Mouse (Mus musculus): ENCODE measurements around the gene St8sia2. TPM values are rescaled to one million over a fixed set of nuclear protein-coding genes. Genes with fewer than 3 reads are reported as not detected.

Gene St8sia2
- polyA plus RNA-seq, 1 experiment = 0.12 TPM

DNA sequence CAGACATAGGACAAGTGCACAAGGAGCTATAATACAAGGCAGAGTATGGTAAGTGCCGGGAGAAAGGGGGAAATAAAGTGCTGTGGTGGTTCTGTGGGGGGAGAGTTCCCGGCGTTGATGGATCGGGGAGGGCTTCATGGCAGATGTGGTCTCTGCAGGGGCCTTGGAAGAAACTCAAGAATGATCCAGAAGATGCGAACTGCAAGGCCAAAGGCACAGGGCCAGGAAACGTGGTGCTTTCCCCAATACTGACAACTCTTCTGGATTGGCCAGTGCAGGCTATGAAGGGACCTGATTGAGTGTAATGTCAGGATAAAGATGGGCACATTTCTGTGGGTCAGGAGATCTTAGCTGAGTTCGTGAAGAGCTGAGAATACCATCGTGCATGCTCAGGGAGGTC is 74.3 kb downstream of the St8sia2 start:
- Histone ChIP-seq H3K36me3 (ENCODE audit: control insufficient read depth, insufficient read depth, low read length) (no peaks in the 10 kb centered on the region), H3K4me3 (ENCODE audit: extremely low read depth, insufficient read depth, insufficient read length) (no peak overlapping the region), H3K27me3 (ENCODE audit: control insufficient read depth, insufficient read depth, low read length) (no peaks in the 10 kb centered on the region), H3K27ac (ENCODE audit: insufficient read depth, low read length) (no peak overlapping the region), H3K4me1 (ENCODE audit: control insufficient read depth, insufficient read depth, insufficient read length) (no peaks in the 10 kb centered on the region)
- DNase-seq (ENCODE audit: low read depth in 1 of 2, low spot score in 2 of 2) = no peak
- WGBS = 90% methylated on average over 8 of the region's 8 CpGs
- TF ChIP-seq POLR2A (IDR thresholded peaks at IDR 0.05; ENCODE audit: low read depth, low read length) = no peak
- no peak for TF ChIP-seq CTCF (IDR thresholded peaks at IDR 0.05; ENCODE audit: extremely low read depth, insufficient read depth, insufficient read length, insufficient replicate concordance)

DNA sequence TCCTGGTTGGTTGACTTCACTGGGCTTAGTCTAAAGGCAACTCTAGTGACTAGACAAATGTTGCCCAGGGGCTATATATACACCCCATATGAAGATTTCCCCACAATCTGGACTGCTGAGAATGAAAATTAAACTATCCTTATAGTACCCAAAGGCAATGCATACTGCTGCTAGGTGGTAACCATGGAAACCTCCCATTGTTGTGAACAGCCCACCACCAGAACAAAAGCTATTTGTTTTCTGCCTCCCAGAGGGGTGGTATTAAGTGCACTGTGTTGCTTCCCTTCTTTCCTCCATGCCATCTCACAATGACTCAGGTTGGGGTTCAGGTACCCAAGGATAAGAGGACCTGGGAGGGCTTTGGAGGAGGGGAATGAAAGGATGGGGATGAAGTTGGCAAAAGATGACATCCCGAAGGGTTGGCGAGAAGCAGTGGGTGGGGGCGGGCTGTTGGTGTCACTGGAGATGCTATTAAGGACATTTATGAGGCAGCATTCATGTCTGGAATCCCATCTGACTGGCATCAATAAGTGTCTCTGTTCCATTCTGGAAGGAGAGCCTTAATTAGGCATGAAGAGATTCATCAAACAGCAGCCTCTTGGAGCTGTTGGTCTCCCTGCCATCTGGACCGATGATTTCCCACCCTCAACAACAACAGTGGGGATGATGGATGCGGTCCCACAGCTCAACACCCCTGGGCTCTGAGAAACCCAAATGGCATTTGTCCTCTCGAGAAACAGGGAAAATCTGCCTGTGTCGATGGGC is 75.3 kb downstream of the St8sia2 start:
- Histone ChIP-seq H3K36me3 (ENCODE audit: control insufficient read depth, insufficient read depth, low read length) (no peaks in the 10 kb centered on the region), H3K4me3 (ENCODE audit: extremely low read depth, insufficient read depth, insufficient read length) (no peak overlapping the region), H3K27me3 (ENCODE audit: control insufficient read depth, insufficient read depth, low read length) (no peaks in the 10 kb centered on the region), H3K27ac (ENCODE audit: insufficient read depth, low read length) (no peak overlapping the region), H3K4me1 (ENCODE audit: control insufficient read depth, insufficient read depth, insufficient read length) (no peaks in the 10 kb centered on the region)
- TF ChIP-seq POLR2A (IDR thresholded peaks at IDR 0.05; ENCODE audit: low read depth, low read length) (no peak), CTCF (IDR thresholded peaks at IDR 0.05; ENCODE audit: extremely low read depth, insufficient read depth, insufficient read length, insufficient replicate concordance) (no peak)
- WGBS = 91% methylated on average over 7 of the region's 7 CpGs
- DNase-seq (ENCODE audit: low read depth in 1 of 2, low spot score in 2 of 2) = no peak

GRCm38 (mm10) chr7:73936119-73936518 is 77.4 kb downstream of the St8sia2 start:
- H3K27me3 ChIP-seq (ENCODE audit: control insufficient read depth, insufficient read depth, low read length) = no peaks in the 10 kb centered on the region
- WGBS = 35% methylated on average over 3 of the region's 3 CpGs
- H3K4me3 ChIP-seq (ENCODE audit: extremely low read depth, insufficient read depth, insufficient read length) = no peak overlapping the region
- H3K4me1 ChIP-seq (ENCODE audit: control insufficient read depth, insufficient read depth, insufficient read length) = no peaks in the 10 kb centered on the region
- no peaks in the 10 kb centered on the region for H3K36me3 ChIP-seq (ENCODE audit: control insufficient read depth, insufficient read depth, low read length)
- no peak overlapping the region for H3K27ac ChIP-seq (ENCODE audit: insufficient read depth, low read length)
- DNase-seq (ENCODE audit: low read depth in 1 of 2, low spot score in 2 of 2) = no peak
- no peak for TF ChIP-seq POLR2A (IDR thresholded peaks at IDR 0.05; ENCODE audit: low read depth, low read length)
- no peak for TF ChIP-seq CTCF (IDR thresholded peaks at IDR 0.05; ENCODE audit: extremely low read depth, insufficient read depth, insufficient read length, insufficient replicate concordance)

- no peaks in the 10 kb centered on the region for H3K27me3 ChIP-seq (ENCODE audit: control insufficient read depth, insufficient read depth, low read length)
- 61% methylated on average over 2 of the region's 2 CpGs for WGBS
- no peak overlapping the region for H3K27ac ChIP-seq (ENCODE audit: insufficient read depth, low read length)
- TF ChIP-seq POLR2A (IDR thresholded peaks at IDR 0.05; ENCODE audit: low read depth, low read length) (no peak), CTCF (IDR thresholded peaks at IDR 0.05; ENCODE audit: extremely low read depth, insufficient read depth, insufficient read length, insufficient replicate concordance) (no peak)
- H3K36me3 ChIP-seq (ENCODE audit: control insufficient read depth, insufficient read depth, low read length) = no peaks in the 10 kb centered on the region
- no peak overlapping the region for H3K4me3 ChIP-seq (ENCODE audit: extremely low read depth, insufficient read depth, insufficient read length)
- H3K4me1 ChIP-seq (ENCODE audit: control insufficient read depth, insufficient read depth, insufficient read length) = no peaks in the 10 kb centered on the region
- no peak for DNase-seq (ENCODE audit: low read depth in 1 of 2, low spot score in 2 of 2)
Observed at GRCm38 (mm10) chr7:73935703-73936102, 77.8 kb downstream of the St8sia2 start.

DNA sequence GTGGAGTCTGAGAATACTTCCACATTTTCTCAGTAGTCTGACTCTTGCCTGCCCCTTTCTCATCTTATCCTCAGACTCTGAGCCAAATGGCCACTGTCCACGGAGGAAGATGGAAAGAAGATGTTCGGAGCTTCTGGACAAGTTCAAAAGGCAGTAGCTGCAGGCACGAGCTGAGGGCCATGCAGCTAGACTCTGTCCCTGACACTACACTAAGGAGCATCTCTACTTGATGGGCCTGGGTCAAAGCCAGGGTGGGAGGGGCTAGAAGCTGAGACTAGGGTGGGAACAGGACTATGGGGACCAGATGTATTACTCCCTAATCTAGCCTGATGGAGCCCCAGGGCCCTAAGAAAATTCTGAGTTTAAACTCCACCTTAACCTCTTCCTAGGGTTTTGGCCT is 80.5 kb downstream of the St8sia2 start:
- TF ChIP-seq CTCF (IDR thresholded peaks at IDR 0.05; ENCODE audit: extremely low read depth, insufficient read depth, insufficient read length, insufficient replicate concordance) (no peak), POLR2A (IDR thresholded peaks at IDR 0.05; ENCODE audit: low read depth, low read length) (no peak)
- no peaks in the 10 kb centered on the region for H3K4me1 ChIP-seq (ENCODE audit: control insufficient read depth, insufficient read depth, insufficient read length)
- DNase-seq (ENCODE audit: low read depth in 1 of 2, low spot score in 2 of 2) = no peak
- H3K4me3 ChIP-seq (ENCODE audit: extremely low read depth, insufficient read depth, insufficient read length) = no peak overlapping the region
- no peak overlapping the region for H3K27ac ChIP-seq (ENCODE audit: insufficient read depth, low read length)
- 70% methylated on average over 3 of the region's 3 CpGs for WGBS
- H3K36me3 ChIP-seq (ENCODE audit: control insufficient read depth, insufficient read depth, low read length) = no peaks in the 10 kb centered on the region
- no peaks in the 10 kb centered on the region for H3K27me3 ChIP-seq (ENCODE audit: control insufficient read depth, insufficient read depth, low read length)

- TF ChIP-seq CTCF (IDR thresholded peaks at IDR 0.05; ENCODE audit: extremely low read depth, insufficient read depth, insufficient read length, insufficient replicate concordance) (no peak), POLR2A (IDR thresholded peaks at IDR 0.05; ENCODE audit: low read depth, low read length) (no peak)
- H3K27me3 ChIP-seq (ENCODE audit: control insufficient read depth, insufficient read depth, low read length) = no peaks in the 10 kb centered on the region
- 86% methylated on average over 16 of the region's 16 CpGs for WGBS
- no peaks in the 10 kb centered on the region for H3K4me1 ChIP-seq (ENCODE audit: control insufficient read depth, insufficient read depth, insufficient read length)
- H3K27ac ChIP-seq (ENCODE audit: insufficient read depth, low read length) = no peak overlapping the region
- no peak for DNase-seq (ENCODE audit: low read depth in 1 of 2, low spot score in 2 of 2)
- H3K4me3 ChIP-seq (ENCODE audit: extremely low read depth, insufficient read depth, insufficient read length) = no peak overlapping the region
- no peaks in the 10 kb centered on the region for H3K36me3 ChIP-seq (ENCODE audit: control insufficient read depth, insufficient read depth, low read length)
Observed at GRCm38 (mm10) chr7:73920921-73921485, 92.5 kb downstream of the St8sia2 start.

Data from spleen, adult 2 months (tissue).